Mouse (Mus musculus) heart, embryonic 12.5 days (tissue): ENCODE results near the gene Map2k4. TPM values are rescaled to one million over a fixed set of nuclear protein-coding genes. Genes with fewer than 3 reads are reported as not detected.

ENCODE experiments used
- ATAC-seq: fragments of 200-750 bp; cut with Nextera tagmentation; 2 replicates; pipeline ENCODE4 v1.8.0; 2017; ENCODE audit warnings: moderate TSS enrichment, moderate library complexity; ENCODE audit not compliant: insufficient number of reproducible peaks, low FRiP score
- H3K27ac ChIP-seq: fragments of 300-500 bp; sonication (generic); 2 replicates; pipeline ENCODE4 v1.5.1; 2016; ENCODE audit warnings: mild to moderate bottlenecking, moderate library complexity; ENCODE audit not compliant: poor library complexity, severe bottlenecking
- H3K27me3 ChIP-seq: fragments of 300-500 bp; sonication (generic); replicated peaks from 2 replicates; pipeline ENCODE4 v1.6.1; 2016; ENCODE audit warnings: mild to moderate bottlenecking, moderate library complexity
- H3K36me3 ChIP-seq: fragments of 300-500 bp; sonication (generic); 2 replicates; pipeline ENCODE4 v1.6.1; 2016; ENCODE audit warnings: mild to moderate bottlenecking, moderate library complexity
- H3K4me1 ChIP-seq: fragments of 300-500 bp; sonication (generic); replicated peaks from 2 replicates; pipeline ENCODE4 v1.6.1; 2016; ENCODE audit warnings: mild to moderate bottlenecking
- H3K4me2 ChIP-seq: fragments of 300-500 bp; sonication (generic); 2 replicates; pipeline ENCODE4 v1.6.1; 2016; ENCODE audit warnings: mild to moderate bottlenecking, moderate library complexity
- H3K4me3 ChIP-seq: fragments of 300-500 bp; sonication (generic); 2 replicates; pipeline ENCODE4 v1.5.1; 2016; ENCODE audit warnings: mild to moderate bottlenecking
- H3K9ac ChIP-seq: fragments of 300-500 bp; sonication (generic); 2 replicates; pipeline ENCODE4 v1.6.1; 2016; ENCODE audit warnings: mild to moderate bottlenecking, moderate library complexity
- H3K9me3 ChIP-seq: fragments of 300-500 bp; sonication (generic); replicated peaks from 2 replicates; pipeline ENCODE4 v1.6.1; 2016; ENCODE audit warnings: mild to moderate bottlenecking, moderate library complexity
- whole genome bisulfite sequencing: fragments of 180-500 bp; shearing (Covaris S2); methylation state at CpG from one replicate; pipeline ENCODE4 v1.1.7; 2016; 5-methylcytosine and 5-hydroxymethylcytosine counted together
- polyA plus RNA-seq: library from polyadenylated mRNA; unstranded; fragments of >200 nt; fragmentation: Nextera tagmentation; extraction: Ambion mirVana; gene quantifications from 2 replicates; pipeline ENCODE4 v1.2.1, GENCODE M21; 2016

Gene Map2k4
- polyA plus RNA-seq, 1 experiment from 2014 or later: 73.4 TPM

DNA sequence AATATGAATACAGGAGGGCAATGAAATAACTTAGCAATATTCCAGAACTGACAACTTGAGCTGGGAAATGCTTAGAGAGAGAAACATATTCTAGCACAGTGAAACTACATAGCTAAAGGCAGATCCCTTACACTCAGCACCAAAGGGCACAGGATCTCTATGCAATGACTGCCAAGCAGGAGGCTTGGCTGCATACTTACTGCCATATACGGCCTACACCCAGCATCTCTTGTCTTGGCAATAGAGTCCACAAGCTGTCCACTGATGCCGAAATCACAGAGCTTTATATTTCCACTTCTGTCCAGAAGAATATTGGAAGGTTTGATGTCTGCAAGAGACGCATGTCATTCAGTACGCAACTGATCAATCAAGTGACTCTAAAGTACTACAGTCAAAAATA is 81.3 kb downstream of the Map2k4 start:
- Histone ChIP-seq H3K9me3 (no peaks in the 10 kb centered on the region), H3K27ac (no peak overlapping the region), H3K4me3 (no peak overlapping the region), H3K4me2 (no peak overlapping the region), H3K4me1 (no peaks in the 10 kb centered on the region), H3K9ac (no peak overlapping the region), H3K27me3 (no peaks in the 10 kb centered on the region), H3K36me3 (peaks cover 29% of the 10 kb centered on the region)
- WGBS: 91% methylated on average over 4 of the region's 4 CpGs
- no peak for ATAC-seq

DNA sequence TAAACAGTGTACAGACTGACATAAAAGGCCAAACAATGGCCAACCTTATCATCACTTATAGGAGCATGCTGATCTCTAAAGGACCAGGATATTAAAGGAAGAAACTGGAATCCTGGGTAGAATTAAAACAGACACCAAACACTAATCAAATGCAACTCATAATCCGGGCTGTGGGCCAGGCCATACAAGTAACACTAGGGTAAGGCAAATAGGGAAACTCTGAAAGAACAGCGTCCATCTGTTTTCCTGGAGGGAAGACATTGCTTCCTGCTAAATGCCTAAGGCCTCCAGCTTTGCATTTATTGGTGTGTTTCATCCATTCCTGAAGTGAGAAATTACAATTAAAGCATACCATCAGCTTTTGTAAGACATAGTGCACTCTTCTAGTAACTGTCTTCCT is 81.9 kb downstream of the Map2k4 start:
- Histone ChIP-seq H3K4me1 (no peaks in the 10 kb centered on the region), H3K9me3 (no peaks in the 10 kb centered on the region), H3K27ac (no peak overlapping the region), H3K4me3 (no peak overlapping the region), H3K36me3 (peaks cover 32% of the 10 kb centered on the region), H3K4me2 (no peak overlapping the region), H3K27me3 (no peaks in the 10 kb centered on the region), H3K9ac (no peak overlapping the region)
- ATAC-seq: no peak
- 94% methylated on average over 2 of the region's 2 CpGs for WGBS

DNA sequence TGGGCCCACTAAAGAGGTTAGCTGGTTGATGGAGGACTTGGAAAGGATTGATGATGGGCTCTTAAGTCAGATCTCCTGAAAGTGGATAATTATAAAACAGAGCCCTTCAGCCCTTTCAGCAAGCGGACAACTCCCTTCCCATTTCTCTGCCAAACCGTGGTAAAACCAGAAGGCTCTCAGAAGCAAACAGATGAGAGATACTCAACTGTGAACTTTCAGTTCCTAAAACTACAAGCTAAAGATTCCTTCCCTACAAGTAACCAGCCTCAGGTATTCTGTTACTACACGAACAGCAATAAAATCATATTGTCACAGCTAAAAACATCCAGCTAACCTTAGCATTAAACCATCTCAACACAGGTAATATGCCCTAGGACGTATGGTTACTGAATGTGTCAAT is 83.2 kb downstream of the Map2k4 start:
- H3K36me3 ChIP-seq: peaks cover 38% of the 10 kb centered on the region
- no peak overlapping the region for H3K4me3 ChIP-seq
- H3K27me3 ChIP-seq: no peaks in the 10 kb centered on the region
- H3K27ac ChIP-seq: no peak overlapping the region
- no peak overlapping the region for H3K4me2 ChIP-seq
- no peak for ATAC-seq
- no peaks in the 10 kb centered on the region for H3K4me1 ChIP-seq
- 92% methylated on average over 4 of the region's 4 CpGs for WGBS
- H3K9ac ChIP-seq: no peak overlapping the region
- H3K9me3 ChIP-seq: no peaks in the 10 kb centered on the region

DNA sequence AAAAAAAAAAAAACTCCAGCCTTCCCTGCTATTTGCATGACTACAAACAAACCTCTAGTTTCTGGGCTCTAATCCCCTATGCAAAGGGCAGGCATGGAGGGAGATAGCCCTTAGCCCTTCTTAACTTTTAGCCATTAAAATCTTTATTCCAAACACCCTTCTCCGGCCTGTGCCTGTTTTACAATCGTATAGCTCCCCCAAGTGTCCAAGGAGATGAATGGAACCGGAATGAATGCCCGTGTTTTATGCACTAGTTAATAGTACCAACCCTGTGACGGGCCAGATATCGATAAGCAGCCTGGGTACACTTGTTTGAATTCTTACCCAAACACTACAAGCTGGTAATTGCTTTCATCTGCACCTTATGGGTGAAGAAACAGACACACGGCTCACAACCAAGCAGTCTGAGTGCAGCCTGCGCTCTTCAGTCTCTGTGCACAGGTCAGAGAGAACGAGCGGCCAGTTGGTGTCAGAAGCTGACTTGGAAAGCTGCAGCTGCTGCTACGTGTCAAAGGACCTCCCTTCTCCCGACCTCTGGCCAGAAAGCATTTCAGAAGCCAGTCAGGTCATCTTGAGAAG is 109.2 kb downstream of the Map2k4 start:
- H3K4me3 ChIP-seq: no peak overlapping the region
- H3K36me3 ChIP-seq: 0 out of 2 replicates have a peak, but pooled peaks cover 3% of the 10 kb centered on the region
- H3K27me3 ChIP-seq: no peaks in the 10 kb centered on the region
- peaks cover 3% of the 10 kb centered on the region; the same call in 1 of the 2 replicates for H3K4me1 ChIP-seq
- no peak overlapping the region for H3K27ac ChIP-seq
- 0 out of 2 replicates have a peak overlapping the region, but pooled peaks have one; percentile 4 for H3K9ac ChIP-seq
- WGBS: 25% methylated on average over 12 of the region's 12 CpGs
- peak overlapping the region; percentile 42 for H3K4me2 ChIP-seq
- ATAC-seq: 0 out of 2 replicates have a peak, but pooled peaks have one; percentile 42
- H3K9me3 ChIP-seq: no peaks in the 10 kb centered on the region

DNA sequence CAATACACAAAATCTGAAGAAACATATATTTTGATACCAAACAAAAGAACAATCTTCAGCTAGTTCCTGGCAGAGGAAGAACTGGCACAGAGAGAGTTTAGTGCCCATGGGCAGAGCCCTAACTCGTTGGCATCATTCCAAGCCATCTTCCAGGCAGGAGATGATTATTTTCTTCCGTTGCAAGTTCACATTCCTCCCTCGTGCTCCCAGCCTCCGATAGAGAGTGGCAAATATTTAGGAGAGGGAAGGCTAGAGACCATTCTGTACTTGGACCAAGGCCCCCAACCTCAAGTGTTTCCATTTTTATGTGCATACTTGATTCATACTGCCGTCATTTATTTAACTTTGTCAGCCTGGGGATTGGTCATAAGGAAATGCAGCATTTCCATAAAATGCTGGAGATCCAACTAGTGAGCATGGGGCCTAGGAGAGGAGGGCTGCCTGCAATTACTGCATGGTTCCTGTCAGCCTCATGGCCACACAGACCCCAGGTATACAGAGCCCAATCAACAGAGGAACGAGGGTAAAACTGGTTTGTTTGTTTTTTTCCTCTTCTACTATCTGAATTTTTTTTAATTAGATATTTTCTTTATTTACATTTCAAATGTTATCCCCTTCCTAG is 120.6 kb downstream of the Map2k4 start:
- no peaks in the 10 kb centered on the region for H3K9me3 ChIP-seq
- no peaks in the 10 kb centered on the region for H3K27me3 ChIP-seq
- no peaks in the 10 kb centered on the region for H3K36me3 ChIP-seq
- ATAC-seq: no peak
- WGBS: 31% methylated on average over 6 of the region's 6 CpGs
- H3K9ac ChIP-seq: no peak overlapping the region
- peak overlapping the region; percentile 79 for H3K27ac ChIP-seq
- H3K4me2 ChIP-seq: no peak overlapping the region
- no peak overlapping the region for H3K4me3 ChIP-seq
- H3K4me1 ChIP-seq: peaks cover 40% of the 10 kb centered on the region

DNA sequence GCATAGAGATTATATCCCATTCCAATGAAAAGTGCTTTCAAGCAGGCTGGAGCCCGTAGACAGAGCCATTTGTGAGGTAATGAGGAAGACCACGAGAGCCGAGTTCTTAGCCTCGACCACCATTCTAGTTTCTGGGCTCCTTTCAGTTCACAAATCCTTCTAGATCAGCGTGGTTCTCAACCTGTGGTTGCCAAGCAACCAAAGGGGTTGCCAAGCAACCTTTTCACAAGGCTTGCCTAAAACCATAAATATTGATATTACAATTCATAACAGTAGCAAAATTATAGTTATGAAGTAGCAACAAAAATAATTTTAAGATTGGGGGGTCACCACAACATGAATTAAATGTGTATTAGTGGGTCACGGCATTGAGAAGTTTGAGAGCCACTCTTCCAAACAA is 123.2 kb downstream of the Map2k4 start:
- H3K9ac ChIP-seq: no peak overlapping the region
- H3K4me2 ChIP-seq: no peak overlapping the region
- H3K4me3 ChIP-seq: no peak overlapping the region
- 74% methylated on average over 6 of the region's 6 CpGs for WGBS
- no peak for ATAC-seq
- H3K36me3 ChIP-seq: no peaks in the 10 kb centered on the region
- H3K27me3 ChIP-seq: no peaks in the 10 kb centered on the region
- peaks cover 22% of the 10 kb centered on the region for H3K4me1 ChIP-seq
- H3K9me3 ChIP-seq: peaks cover 4% of the 10 kb centered on the region; the same call in 1 of the 2 replicates
- H3K27ac ChIP-seq: no peak overlapping the region

DNA sequence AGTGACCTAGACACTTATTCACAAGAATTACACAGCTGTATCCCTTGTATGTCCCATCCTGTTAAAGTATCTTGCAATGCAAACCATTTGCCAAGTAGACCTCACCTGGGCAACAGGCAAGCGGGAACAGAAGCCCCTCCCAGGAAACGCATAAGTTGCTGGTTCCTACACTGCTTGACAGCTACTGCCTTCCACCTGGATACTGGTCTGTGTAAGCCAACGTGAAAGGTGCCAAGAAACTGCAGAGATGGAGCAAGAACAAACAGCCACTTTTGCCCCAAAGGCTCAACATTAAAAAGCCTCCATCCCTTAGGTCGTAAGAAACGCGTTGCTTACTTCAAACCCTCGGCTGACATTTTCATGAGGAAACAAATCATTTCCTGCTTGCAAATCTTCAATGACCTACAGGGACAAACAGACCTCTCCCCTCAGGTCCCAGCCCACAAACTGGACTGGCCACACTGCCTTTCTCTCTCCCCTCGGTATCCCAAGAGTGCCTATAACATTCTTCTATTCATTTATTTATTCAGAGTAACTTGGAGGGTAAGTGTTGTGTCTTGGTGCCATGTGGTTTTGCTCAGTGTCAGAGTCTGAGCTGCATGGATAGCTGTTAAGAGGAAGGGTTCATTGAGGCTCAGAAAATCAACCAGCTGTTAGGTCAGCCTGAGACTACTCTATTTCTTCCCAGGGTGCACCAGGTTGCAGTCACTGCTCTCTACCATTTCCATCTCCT is 126.1 kb downstream of the Map2k4 start:
- peaks cover 7% of the 10 kb centered on the region for H3K4me1 ChIP-seq
- H3K27ac ChIP-seq: no peak overlapping the region
- H3K9me3 ChIP-seq: peaks cover 10% of the 10 kb centered on the region
- H3K4me2 ChIP-seq: no peak overlapping the region
- no peaks in the 10 kb centered on the region for H3K36me3 ChIP-seq
- WGBS: 72% methylated on average over 8 of the region's 8 CpGs
- no peak for ATAC-seq
- H3K9ac ChIP-seq: no peak overlapping the region
- no peak overlapping the region for H3K4me3 ChIP-seq
- H3K27me3 ChIP-seq: no peaks in the 10 kb centered on the region

DNA sequence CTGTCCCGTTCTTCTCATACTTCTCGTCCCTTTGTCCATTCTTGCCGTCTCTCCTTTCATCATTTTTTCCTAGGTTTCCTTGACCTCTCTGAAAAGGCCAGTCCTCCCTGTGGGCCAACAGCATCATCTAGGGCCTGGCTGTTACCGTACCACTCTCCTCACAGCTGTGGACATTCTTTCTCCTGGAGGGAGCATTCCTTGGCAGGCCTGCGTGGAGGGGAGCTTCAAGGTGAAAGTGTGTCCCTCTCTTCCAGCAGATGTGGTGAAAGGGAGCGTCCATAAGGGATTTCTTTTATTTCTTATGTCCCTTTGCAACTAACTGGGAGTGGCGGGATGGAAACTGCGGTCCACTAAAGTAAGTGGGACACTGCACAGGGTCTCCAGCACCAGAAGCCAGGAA is 134.2 kb downstream of the Map2k4 start:
- Histone ChIP-seq H3K4me3 (no peak overlapping the region), H3K36me3 (no peaks in the 10 kb centered on the region), H3K4me1 (peaks cover 40% of the 10 kb centered on the region), H3K27me3 (no peaks in the 10 kb centered on the region), H3K4me2 (no peak overlapping the region), H3K27ac (no peak overlapping the region), H3K9me3 (peaks cover 6% of the 10 kb centered on the region), H3K9ac (no peak overlapping the region)
- 69% methylated on average over 8 of the region's 8 CpGs for WGBS
- ATAC-seq: no peak

DNA sequence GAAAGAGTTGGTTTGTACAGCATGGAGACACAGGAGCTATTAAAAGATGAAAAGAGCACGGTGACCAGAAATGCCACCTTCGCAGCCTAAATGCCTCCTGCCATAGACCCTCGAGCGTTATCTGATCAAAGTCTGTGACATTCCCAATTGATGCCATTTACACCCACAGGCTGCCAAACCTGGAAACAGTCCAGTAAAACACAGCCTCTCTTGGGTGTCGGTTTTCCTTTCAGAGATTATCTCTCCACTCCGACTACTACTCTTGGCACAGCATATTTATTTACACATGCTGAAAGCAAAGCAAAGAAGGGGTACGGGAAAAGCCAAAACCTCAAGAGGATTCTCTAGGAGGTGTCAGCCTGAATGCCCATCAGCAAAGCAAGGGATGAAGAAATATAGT is 136.7 kb downstream of the Map2k4 start:
- Histone ChIP-seq H3K27me3 (no peaks in the 10 kb centered on the region), H3K27ac (peak overlapping the region; percentile 99), H3K36me3 (no peaks in the 10 kb centered on the region), H3K4me2 (no peak overlapping the region), H3K4me3 (no peak overlapping the region), H3K9ac (no peak overlapping the region), H3K4me1 (peaks cover 65% of the 10 kb centered on the region), H3K9me3 (no peaks in the 10 kb centered on the region)
- 23% methylated on average over 7 of the region's 7 CpGs for WGBS
- no peak for ATAC-seq

DNA sequence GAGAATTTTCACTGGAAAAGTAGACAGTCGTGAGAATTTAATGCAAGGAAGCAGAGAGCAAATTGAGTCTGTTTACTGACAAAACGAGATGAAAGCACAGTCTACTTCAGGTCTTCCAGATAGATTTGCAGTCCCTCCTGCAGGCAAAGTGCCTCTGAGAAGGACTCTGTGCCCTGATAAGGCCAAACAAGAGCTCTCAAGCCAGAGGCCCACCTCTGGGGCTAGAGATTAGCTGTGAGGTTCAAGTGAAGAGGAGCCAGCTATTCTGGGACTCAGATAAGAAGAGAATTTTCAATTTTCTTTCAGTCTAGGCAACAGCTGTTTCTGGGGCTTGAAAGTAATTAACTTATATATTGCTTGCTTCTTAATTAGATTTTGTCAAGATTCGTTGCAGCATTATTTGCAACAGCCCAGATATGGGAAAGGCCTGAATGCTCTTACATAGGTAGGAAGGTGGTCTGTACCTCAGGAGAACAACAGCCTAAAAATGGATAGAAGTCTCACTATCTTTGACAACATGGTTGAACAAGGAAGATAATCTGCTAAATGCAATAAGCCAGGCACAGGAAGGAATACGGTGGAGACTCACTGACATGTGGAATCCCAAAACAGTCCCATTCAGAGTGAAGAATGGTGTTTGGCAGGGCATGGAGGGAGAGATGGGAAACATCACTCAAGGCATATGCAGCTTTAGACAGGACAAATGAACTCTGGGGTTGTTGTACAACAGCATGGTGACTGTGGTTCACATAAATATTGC is 138.0 kb downstream of the Map2k4 start:
- WGBS: 11% methylated on average over 4 of the region's 4 CpGs
- Histone ChIP-seq H3K4me1 (peaks cover 76% of the 10 kb centered on the region), H3K4me3 (0 out of 2 replicates have a peak overlapping the region, but pooled peaks have one; percentile 8), H3K4me2 (peak overlapping the region; percentile 38), H3K27me3 (no peaks in the 10 kb centered on the region), H3K36me3 (no peaks in the 10 kb centered on the region), H3K9ac (no peak overlapping the region), H3K9me3 (no peaks in the 10 kb centered on the region), H3K27ac (peak overlapping the region; percentile 99)
- ATAC-seq: peak; percentile 87

DNA sequence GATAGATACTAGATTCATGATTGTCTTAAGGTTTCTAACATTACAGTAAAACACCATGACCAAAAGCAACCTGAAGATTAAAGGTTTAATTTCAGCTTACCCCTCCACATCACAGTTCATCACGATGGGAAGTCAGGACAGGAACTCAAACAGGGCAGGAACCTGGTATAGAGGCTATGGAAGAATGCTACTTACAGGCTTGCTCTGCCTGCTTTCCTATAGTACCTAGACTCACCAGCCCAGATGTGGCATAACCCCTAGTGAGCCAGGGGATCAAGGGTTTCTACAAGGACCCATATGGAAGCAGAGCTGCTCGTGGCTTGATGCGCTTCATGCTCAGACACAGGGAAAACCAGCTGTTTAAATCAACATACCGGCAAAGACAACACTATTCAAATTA is 138.6 kb downstream of the Map2k4 start:
- Histone ChIP-seq H3K9me3 (no peaks in the 10 kb centered on the region), H3K4me1 (peaks cover 78% of the 10 kb centered on the region)
- 0 out of 2 replicates have a peak, but pooled peaks have one; percentile 33 for ATAC-seq

More for the DNA sequence above, 138.6 kb downstream of the Map2k4 start:
- Histone ChIP-seq H3K36me3 (no peaks in the 10 kb centered on the region), H3K27ac (peak overlapping the region; percentile 99), H3K9ac (no peak overlapping the region), H3K4me2 (peak overlapping the region; percentile 38), H3K27me3 (no peaks in the 10 kb centered on the region), H3K4me3 (peak overlapping the region; percentile 8; the same call in 1 of the 2 replicates)
- WGBS: 33% methylated on average over 4 of the region's 4 CpGs
